Mouse (Mus musculus): ENCODE results near the gene Elmo1. TPM values are rescaled to one million over a fixed set of nuclear protein-coding genes. Genes with fewer than 3 reads are reported as not detected.

Gene Elmo1
- polyA plus RNA-seq, 1 experiment, result 60.3 TPM

- no peak for DNase-seq (ENCODE audit: extremely low spot score in 1 of 2, low spot score in 1 of 2)
These were observed 28.5 kb downstream of the Elmo1 start for GRCm38 (mm10) chr13:20118909-20119308.

GRCm38 (mm10) chr13:20120723-20121122 is 30.3 kb downstream of the Elmo1 start:
- no peak for DNase-seq (ENCODE audit: extremely low spot score in 1 of 2, low spot score in 1 of 2)

- no peak for DNase-seq (ENCODE audit: extremely low spot score in 1 of 2, low spot score in 1 of 2)
These were observed 31.1 kb downstream of the Elmo1 start for GRCm38 (mm10) chr13:20121385-20122043.

- DNase-seq (ENCODE audit: extremely low spot score in 1 of 2, low spot score in 1 of 2), result no peak
These were observed 33.6 kb downstream of the Elmo1 start for GRCm38 (mm10) chr13:20123975-20124374.

GRCm38 (mm10) chr13:20124965-20125364 is 34.6 kb downstream of the Elmo1 start:
- DNase-seq (ENCODE audit: extremely low spot score in 1 of 2, low spot score in 1 of 2), result no peak

GRCm38 (mm10) chr13:20125845-20126244 is 35.4 kb downstream of the Elmo1 start:
- no peak for DNase-seq (ENCODE audit: extremely low spot score in 1 of 2, low spot score in 1 of 2)

- DNase-seq (ENCODE audit: extremely low spot score in 1 of 2, low spot score in 1 of 2), result no peak
These were observed 37.2 kb downstream of the Elmo1 start for GRCm38 (mm10) chr13:20127553-20127952.

- DNase-seq (ENCODE audit: extremely low spot score in 1 of 2, low spot score in 1 of 2), result no peak
These were observed 37.7 kb downstream of the Elmo1 start for GRCm38 (mm10) chr13:20128097-20128496.

GRCm38 (mm10) chr13:20130731-20131130 is 40.3 kb downstream of the Elmo1 start:
- no peak for DNase-seq (ENCODE audit: extremely low spot score in 1 of 2, low spot score in 1 of 2)

GRCm38 (mm10) chr13:20131322-20131997 is 41.1 kb downstream of the Elmo1 start:
- no peak for DNase-seq (ENCODE audit: extremely low spot score in 1 of 2, low spot score in 1 of 2)

GRCm38 (mm10) chr13:20131998-20132371 is 41.6 kb downstream of the Elmo1 start:
- no peak for DNase-seq (ENCODE audit: extremely low spot score in 1 of 2, low spot score in 1 of 2)

GRCm38 (mm10) chr13:20133602-20134394 is 43.4 kb downstream of the Elmo1 start:
- DNase-seq (ENCODE audit: extremely low spot score in 1 of 2, low spot score in 1 of 2), result no peak

GRCm38 (mm10) chr13:20134395-20135225 is 44.2 kb downstream of the Elmo1 start:
- DNase-seq (ENCODE audit: extremely low spot score in 1 of 2, low spot score in 1 of 2), result no peak

- no peak for DNase-seq (ENCODE audit: extremely low spot score in 1 of 2, low spot score in 1 of 2)
These were observed 46.4 kb downstream of the Elmo1 start for GRCm38 (mm10) chr13:20136753-20137152.

GRCm38 (mm10) chr13:20138466-20138865 is 48.1 kb downstream of the Elmo1 start:
- DNase-seq (ENCODE audit: extremely low spot score in 1 of 2, low spot score in 1 of 2), result no peak

- DNase-seq (ENCODE audit: extremely low spot score in 1 of 2, low spot score in 1 of 2), result no peak
These were observed 48.7 kb downstream of the Elmo1 start for GRCm38 (mm10) chr13:20139060-20139459.

- DNase-seq (ENCODE audit: extremely low spot score in 1 of 2, low spot score in 1 of 2), result no peak
These were observed 49.6 kb downstream of the Elmo1 start for GRCm38 (mm10) chr13:20139825-20140665.

GRCm38 (mm10) chr13:20142637-20143036 is 52.2 kb downstream of the Elmo1 start:
- DNase-seq (ENCODE audit: extremely low spot score in 1 of 2, low spot score in 1 of 2), result no peak

- no peak for DNase-seq (ENCODE audit: extremely low spot score in 1 of 2, low spot score in 1 of 2)
These were observed 56.5 kb downstream of the Elmo1 start for GRCm38 (mm10) chr13:20146848-20147247.

GRCm38 (mm10) chr13:20147736-20148135 is 57.3 kb downstream of the Elmo1 start:
- no peak for DNase-seq (ENCODE audit: extremely low spot score in 1 of 2, low spot score in 1 of 2)
